Mouse (Mus musculus): ENCODE data around the gene Ttll10. TPM values are rescaled to one million over a fixed set of nuclear protein-coding genes. Genes with fewer than 3 reads are reported as not detected.

Gene Ttll10
- polyA plus RNA-seq, 1 experiment from 2014 or later: 0.54 TPM

DNA sequence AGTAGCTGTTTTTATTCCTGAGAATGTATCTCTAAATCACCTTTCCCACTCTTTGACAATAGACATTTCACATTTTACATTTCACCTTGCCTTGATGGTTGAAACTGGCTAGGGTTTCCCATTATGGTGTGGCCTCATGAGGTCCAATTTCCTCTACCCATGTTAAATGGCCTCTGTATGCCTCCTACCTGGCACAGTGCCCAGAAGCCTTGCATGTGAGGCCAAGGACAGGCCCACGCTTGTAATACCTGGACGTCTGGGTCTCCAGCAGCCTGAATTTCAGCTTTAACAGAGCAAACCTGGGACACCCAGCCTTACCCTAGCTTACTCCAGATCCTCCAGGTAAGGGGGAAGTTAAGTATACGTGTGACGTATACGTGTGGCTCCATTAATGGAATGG lies 24.1 kb upstream of the Ttll10 start:
- Histone ChIP-seq H3K27me3 (ENCODE audit: low read depth, poor library complexity, severe bottlenecking) (peaks cover 5% of the 10 kb centered on the region), H3K4me1 (peaks cover 2% of the 10 kb centered on the region), H3K36me3 (no peaks in the 10 kb centered on the region), H3K9me3 (replicated peaks) (no peaks in the 10 kb centered on the region), H3K4me3 (no peak overlapping the region), H3K27ac (no peak overlapping the region)
- DNase-seq (ENCODE audit: low spot score): no peak
- WGBS: 91% methylated on average over 5 of the region's 5 CpGs

DNA sequence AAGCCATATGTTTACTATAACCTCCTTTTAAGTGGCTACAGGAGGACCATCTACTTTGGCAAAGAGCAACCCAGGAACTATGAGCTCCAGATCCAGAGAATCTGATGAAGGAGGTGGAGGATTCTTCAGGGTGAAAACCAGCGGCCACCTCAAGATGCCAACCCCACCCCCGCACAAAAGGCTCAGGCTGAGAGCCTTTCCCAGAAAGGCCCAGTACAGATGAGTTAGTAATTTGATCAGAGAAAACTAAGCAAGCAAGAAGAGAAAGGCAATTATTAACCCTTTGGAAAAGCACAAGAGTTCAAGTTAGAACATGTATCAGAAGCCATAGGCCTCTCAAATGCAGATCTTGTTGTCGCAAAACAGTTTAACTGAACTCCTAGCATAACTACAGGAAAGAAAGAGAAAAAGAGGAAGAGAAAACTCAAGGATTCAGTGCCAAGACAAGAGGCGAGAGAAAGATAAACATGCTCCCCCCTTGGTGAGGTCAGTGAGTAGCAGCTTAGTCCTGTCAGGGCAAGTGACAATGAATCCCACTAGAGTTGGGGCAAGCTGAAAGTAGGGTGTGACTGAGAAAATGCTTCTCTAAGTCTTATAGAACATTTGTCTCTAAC lies 23.5 kb upstream of the Ttll10 start:
- no peak overlapping the region for H3K27ac ChIP-seq
- H3K4me1 ChIP-seq: peaks cover 8% of the 10 kb centered on the region
- 56% methylated on average over 4 of the region's 4 CpGs for WGBS
- no peak overlapping the region for H3K4me3 ChIP-seq
- no peaks in the 10 kb centered on the region for H3K9me3 ChIP-seq (replicated peaks)
- peaks cover 11% of the 10 kb centered on the region for H3K27me3 ChIP-seq (ENCODE audit: low read depth, poor library complexity, severe bottlenecking)
- DNase-seq (ENCODE audit: low spot score): no peak
- no peaks in the 10 kb centered on the region for H3K36me3 ChIP-seq

DNA sequence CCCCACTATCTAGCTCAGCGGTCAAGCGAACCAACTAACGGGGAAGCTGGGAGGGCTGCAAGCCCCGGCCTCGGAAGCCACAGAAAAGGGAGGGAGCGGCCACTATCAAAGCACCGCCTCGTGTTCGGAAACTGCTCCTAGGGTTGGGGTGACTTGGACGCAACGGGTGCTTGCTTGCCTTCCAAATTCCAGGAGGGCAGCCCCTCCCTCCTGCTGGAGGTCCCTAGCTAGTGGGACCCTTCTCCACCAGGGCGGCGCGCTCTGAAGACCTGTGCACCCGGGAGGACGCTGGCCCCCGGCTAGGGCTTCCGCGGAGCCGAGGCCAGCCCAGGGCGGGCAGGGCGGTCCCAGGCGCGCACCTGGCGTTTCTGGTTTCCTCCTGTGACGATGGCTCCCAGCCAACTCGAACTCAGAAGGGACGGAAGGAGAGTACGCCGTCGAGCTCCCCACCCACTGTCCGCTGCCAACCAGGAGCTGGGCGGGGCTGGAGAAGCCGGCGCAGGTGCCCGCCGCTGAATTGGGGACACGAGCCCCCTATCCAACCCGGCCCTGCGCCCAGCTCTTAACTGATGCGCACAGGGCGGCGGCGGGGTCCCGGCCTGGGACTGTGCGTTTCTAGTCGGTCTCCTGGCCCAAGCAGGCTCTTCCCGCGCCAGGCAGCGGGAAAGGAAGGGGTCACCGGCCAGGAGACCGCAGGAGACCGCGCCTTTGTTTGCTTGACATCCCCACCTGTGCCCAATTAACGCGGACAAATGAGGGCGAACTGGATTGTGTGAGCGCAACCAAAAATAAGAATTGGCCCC lies 18.5 kb upstream of the Ttll10 start:
- Histone ChIP-seq H3K27ac (peak overlapping the region; percentile 84), H3K36me3 (no peaks in the 10 kb centered on the region), H3K27me3 (ENCODE audit: low read depth, poor library complexity, severe bottlenecking) (peaks cover 22% of the 10 kb centered on the region), H3K9me3 (replicated peaks) (no peaks in the 10 kb centered on the region), H3K4me1 (peaks cover 22% of the 10 kb centered on the region), H3K4me3 (peak overlapping the region; percentile 56)
- WGBS: under 1% methylated on average over 58 of the region's 58 CpGs
- peak; percentile 76 for DNase-seq (ENCODE audit: low spot score)

DNA sequence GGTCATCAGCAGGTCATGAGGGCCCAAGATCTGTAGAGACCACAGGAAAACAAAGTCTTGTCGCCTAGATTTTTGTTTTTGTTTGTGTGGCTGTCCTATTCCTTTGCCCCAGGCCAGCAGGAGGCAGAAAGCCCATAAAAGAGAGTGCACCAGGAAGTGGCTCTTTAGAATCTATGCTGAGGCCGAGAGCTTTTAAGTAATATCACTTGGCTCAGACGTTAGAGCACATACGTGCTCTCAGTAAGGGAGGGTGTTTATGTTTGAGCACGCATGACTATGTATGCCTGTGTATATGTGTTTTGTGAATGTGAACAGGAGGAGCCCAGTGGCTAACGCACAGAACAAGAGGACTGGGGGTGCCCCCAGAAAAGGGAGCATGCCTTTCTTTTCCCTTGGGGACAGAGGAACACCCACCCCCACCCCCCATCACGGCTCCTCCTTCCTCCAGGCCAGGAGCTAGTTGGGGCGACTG lies 17.7 kb upstream of the Ttll10 start:
- Histone ChIP-seq H3K27me3 (ENCODE audit: low read depth, poor library complexity, severe bottlenecking) (peaks cover 22% of the 10 kb centered on the region), H3K36me3 (no peaks in the 10 kb centered on the region), H3K4me1 (peaks cover 22% of the 10 kb centered on the region), H3K9me3 (replicated peaks) (no peaks in the 10 kb centered on the region), H3K27ac (peak overlapping the region; percentile 84), H3K4me3 (peak overlapping the region; percentile 56)
- peak; percentile 39 for DNase-seq (ENCODE audit: low spot score)
- 9% methylated on average over 8 of the region's 8 CpGs for WGBS

DNA sequence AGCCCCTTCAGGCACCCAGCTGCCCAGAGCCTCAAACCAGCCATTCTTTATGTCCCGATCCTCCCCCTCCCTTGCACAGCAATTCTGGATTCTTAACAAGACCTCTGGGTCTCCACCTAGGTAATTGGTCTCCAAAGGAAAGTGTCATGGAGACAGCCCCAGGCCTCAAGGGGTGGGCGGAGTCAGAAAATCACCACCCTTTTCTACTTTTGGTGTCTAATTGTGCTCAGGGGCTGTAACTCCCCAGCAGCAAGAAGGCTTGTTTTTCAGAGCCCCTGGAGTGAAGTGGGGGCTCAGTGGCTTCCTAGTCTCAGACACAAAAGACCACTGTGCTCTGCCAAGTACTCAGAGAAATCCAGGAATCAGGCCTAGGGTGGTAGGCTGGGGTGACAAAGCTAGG lies 11.5 kb upstream of the Ttll10 start:
- no peaks in the 10 kb centered on the region for H3K27me3 ChIP-seq (ENCODE audit: low read depth, poor library complexity, severe bottlenecking)
- H3K27ac ChIP-seq: peak overlapping the region; percentile 75
- DNase-seq (ENCODE audit: low spot score): peak; percentile 38
- 0 out of 2 replicates have a peak overlapping the region, but pooled peaks have one; percentile 2 for H3K4me3 ChIP-seq
- H3K4me1 ChIP-seq: peaks cover 22% of the 10 kb centered on the region
- no peaks in the 10 kb centered on the region for H3K36me3 ChIP-seq
- 45% methylated on average over 2 of the region's 2 CpGs for WGBS
- no peaks in the 10 kb centered on the region for H3K9me3 ChIP-seq (replicated peaks)

DNA sequence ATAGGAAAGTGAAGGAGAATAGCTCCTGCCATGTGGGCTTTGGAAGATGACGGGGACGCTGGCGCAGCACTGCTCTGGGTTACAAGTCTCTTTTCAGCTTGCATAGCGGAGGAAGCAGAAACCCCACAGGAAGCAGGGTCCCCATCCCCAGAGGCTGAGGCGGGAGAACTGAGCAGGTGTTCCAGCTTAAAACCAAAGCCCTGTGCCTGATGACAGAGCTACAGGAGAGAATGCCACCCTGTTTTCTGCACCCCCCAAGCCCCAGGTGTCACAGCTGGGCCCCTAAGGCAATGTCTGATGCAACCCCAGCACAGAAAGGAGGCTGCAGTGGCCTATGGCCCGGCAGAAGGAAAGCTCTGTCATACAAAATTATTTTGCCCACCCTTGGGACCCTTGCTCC lies 11.1 kb upstream of the Ttll10 start:
- Histone ChIP-seq H3K27me3 (ENCODE audit: low read depth, poor library complexity, severe bottlenecking) (no peaks in the 10 kb centered on the region), H3K27ac (peak overlapping the region; percentile 75), H3K4me3 (0 out of 2 replicates have a peak overlapping the region, but pooled peaks have one; percentile 2), H3K9me3 (replicated peaks) (no peaks in the 10 kb centered on the region), H3K4me1 (peaks cover 22% of the 10 kb centered on the region), H3K36me3 (no peaks in the 10 kb centered on the region)
- no peak for DNase-seq (ENCODE audit: low spot score)
- 63% methylated on average over 6 of the region's 6 CpGs for WGBS

DNA sequence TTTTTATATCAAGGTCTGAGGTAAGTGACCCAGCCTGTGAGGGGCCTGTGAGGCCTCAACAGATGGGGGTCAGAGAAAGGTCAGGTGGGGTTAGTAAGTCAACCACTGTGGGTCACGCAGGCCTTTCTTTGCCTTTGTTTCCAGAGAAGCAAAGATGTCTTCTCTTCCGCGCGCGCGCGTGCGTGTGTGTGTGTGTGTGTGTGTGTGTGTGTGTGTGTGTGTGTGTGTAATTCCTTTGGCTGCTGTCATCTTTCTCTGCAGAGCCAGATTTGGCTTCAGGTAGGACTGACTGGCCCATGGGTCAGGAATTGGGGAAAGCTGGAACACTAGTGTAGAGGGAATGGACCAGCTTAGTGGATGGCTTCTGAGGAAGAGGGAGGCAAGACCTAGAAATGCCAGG lies 10.5 kb upstream of the Ttll10 start:
- H3K27ac ChIP-seq: peak overlapping the region; percentile 75; the same call in 1 of the 2 replicates
- 87% methylated on average over 8 of the region's 8 CpGs for WGBS
- no peak for DNase-seq (ENCODE audit: low spot score)

DNA sequence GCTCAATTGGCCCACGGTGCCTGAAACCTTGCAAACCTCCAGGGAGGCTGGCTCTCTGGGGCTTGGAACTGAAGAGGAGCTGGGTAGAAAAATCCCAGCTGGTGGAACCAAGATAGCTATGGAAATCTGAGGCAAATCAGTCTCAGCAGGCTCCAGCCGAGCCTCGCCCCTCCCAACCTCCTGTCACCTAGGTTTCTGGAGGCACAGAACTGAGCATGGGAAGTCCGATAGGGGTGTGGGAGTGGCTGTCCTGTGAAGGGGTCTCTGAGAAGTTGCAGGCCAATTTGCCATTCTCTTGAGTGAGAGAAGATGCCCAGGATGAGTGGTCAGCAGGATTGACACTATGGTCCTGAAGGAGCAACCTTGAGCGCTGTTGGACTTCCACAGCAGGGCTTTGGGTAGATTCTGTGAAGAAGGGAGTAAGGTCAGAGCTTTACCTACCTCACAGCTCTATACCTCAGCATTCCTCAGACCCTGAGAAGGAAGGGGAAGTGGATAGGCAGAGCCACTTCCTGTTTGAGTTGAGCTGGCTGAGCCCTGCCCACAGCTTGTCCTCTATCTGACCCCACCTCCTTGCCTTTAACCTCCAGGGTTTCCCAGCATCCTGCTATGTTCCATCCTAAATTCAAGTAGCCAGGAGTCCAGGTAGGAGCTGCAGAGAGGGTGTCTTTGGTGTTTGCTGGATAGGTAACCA lies 8.2 kb upstream of the Ttll10 start:
- Histone ChIP-seq H3K36me3 (no peaks in the 10 kb centered on the region), H3K9me3 (replicated peaks) (no peaks in the 10 kb centered on the region), H3K27me3 (ENCODE audit: low read depth, poor library complexity, severe bottlenecking) (no peaks in the 10 kb centered on the region), H3K4me1 (peaks cover 29% of the 10 kb centered on the region), H3K4me3 (no peak overlapping the region), H3K27ac (no peak overlapping the region)
- DNase-seq (ENCODE audit: low spot score): no peak
- WGBS: 57% methylated on average over 5 of the region's 5 CpGs

More for the DNA sequence above, 10.5 kb upstream of the Ttll10 start:
- H3K36me3 ChIP-seq: no peaks in the 10 kb centered on the region
- H3K4me1 ChIP-seq: peaks cover 22% of the 10 kb centered on the region
- H3K9me3 ChIP-seq (replicated peaks): no peaks in the 10 kb centered on the region
- no peak overlapping the region for H3K4me3 ChIP-seq
- no peaks in the 10 kb centered on the region for H3K27me3 ChIP-seq (ENCODE audit: low read depth, poor library complexity, severe bottlenecking)

DNA sequence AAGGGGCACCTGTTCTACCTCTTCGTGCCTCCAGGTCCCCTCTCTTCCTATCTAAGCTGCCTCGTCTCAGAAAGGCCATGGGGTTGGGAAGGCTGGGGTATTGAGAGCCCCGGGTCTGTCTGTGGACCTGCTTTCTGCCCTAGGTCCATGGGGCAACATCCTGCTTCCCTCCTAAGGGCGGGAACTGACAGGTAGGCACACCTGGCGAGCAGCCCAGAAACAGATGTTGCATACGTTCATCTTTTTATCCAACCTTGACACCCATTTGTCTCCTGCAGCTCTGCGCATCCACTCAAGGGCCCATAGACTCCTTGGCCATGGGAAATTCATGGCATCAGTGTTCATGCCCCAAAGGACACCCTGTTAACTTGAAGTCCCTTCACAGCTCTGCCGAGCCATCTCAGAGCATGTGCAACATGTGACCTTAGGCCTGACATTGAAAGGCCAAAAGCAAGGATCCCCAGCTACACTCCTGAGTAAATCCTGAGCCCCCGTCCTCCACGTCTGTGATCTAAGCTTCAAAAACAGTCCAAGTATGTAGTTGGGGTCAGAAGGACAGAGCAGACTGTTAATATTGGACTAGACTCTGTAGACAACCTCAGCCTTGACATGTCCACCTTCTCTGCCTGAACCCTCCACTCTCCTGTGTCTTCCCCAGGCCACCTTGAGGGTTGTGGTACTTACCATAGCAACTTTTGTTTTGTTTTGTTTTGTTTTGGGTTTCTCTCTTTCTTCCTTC lies 6.1 kb upstream of the Ttll10 start:
- 86% methylated on average over 10 of the region's 10 CpGs for WGBS

DNA sequence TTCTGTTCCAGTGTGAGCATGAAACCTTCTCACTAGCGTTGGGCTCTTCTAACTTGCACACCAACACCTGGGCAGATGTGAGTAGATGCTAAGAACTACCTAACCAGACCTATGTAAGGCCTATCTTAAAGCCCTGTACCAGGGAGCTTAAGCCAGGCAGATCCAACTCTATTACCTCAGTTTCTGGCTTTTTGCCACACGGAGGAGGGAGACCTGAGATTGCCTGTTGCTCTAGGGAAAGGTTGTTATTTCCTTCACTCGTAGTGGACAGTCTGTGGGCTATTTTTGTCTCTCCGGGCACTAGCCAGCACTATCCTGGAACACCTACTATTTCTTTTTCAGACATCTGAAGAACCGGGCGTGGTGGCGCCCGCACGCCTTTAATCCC lies 5.3 kb upstream of the Ttll10 start:
- peaks cover 21% of the 10 kb centered on the region for H3K4me1 ChIP-seq
- no peaks in the 10 kb centered on the region for H3K36me3 ChIP-seq
- H3K4me3 ChIP-seq: no peak overlapping the region
- no peak for DNase-seq (ENCODE audit: low spot score)
- H3K9me3 ChIP-seq (replicated peaks): no peaks in the 10 kb centered on the region
- H3K27ac ChIP-seq: no peak overlapping the region
- 85% methylated on average over 9 of the region's 9 CpGs for WGBS
- 0 out of 2 replicates have a peak, but pooled peaks cover 1% of the 10 kb centered on the region for H3K27me3 ChIP-seq (ENCODE audit: low read depth, poor library complexity, severe bottlenecking)

More for the DNA sequence above, 6.1 kb upstream of the Ttll10 start:
- no peaks in the 10 kb centered on the region for H3K9me3 ChIP-seq (replicated peaks)
- no peak overlapping the region for H3K4me3 ChIP-seq
- H3K36me3 ChIP-seq: no peaks in the 10 kb centered on the region
- no peak for DNase-seq (ENCODE audit: low spot score)
- peaks cover 23% of the 10 kb centered on the region for H3K4me1 ChIP-seq
- no peaks in the 10 kb centered on the region for H3K27me3 ChIP-seq (ENCODE audit: low read depth, poor library complexity, severe bottlenecking)
- H3K27ac ChIP-seq: no peak overlapping the region

DNA sequence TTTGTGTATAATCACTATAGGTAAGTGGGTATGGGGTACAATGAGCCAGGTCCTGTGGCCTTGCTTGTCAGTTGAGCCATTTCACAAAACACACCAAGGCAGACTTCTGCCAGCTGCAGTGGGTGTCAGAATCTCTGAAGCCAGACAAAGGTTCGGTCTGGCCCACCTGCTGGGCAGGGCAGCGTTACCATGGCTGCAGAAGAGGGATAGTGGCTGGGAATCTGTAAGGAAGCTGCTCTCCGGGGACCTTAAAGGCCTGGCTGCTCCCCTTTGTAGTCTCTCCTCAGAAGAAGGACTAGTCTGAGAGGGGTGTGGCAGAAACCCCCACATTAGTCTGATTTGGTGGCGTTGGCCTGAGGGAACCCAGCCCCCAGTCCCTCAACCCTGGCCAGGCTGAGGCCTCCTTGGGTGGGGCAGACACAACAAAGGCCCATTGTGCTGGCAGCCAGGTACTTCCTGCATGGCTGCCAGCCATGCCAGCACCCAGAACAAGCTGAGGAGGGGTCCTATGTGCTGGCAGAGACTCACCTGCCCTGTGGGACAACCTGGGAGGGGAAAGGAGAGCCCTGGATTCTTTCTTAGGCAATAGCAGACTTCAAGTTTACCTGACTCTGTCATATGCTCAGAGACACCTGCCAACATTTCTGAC lies 4.8 kb upstream of the Ttll10 start:
- no peaks in the 10 kb centered on the region for H3K9me3 ChIP-seq (replicated peaks)
- no peaks in the 10 kb centered on the region for H3K36me3 ChIP-seq
- H3K27me3 ChIP-seq (ENCODE audit: low read depth, poor library complexity, severe bottlenecking): 0 out of 2 replicates have a peak, but pooled peaks cover 6% of the 10 kb centered on the region
- H3K4me1 ChIP-seq: peaks cover 24% of the 10 kb centered on the region
- no peak overlapping the region for H3K4me3 ChIP-seq
- peak overlapping the region; percentile 54; the same call in 1 of the 2 replicates for H3K27ac ChIP-seq
- 14% methylated on average over 4 of the region's 4 CpGs for WGBS
- DNase-seq (ENCODE audit: low spot score): no peak

DNA sequence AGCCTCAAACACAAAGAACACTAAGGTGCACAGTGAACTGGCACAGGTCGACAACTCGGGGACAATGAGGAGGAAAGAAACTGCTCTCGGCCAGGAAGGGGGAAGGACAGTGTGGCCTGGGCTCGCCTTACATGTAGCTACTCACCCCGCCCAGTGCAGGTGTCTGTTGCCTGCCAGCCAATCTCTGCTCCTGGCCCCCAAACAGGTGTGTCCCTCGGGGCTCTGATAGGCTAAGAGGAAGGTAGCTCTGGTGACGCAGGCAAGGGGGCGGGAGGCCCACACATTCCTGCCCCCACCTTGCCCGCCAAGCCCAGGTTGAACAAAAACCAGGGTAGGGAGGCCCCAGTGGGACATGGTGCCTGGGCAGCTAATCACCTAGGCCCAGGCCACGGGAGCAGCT lies 499 bp upstream of the Ttll10 start:
- Histone ChIP-seq H3K36me3 (no peaks in the 10 kb centered on the region), H3K4me3 (peak overlapping the region; percentile 3; the same call in 1 of the 2 replicates), H3K4me1 (peaks cover 19% of the 10 kb centered on the region), H3K27ac (peak overlapping the region; percentile 38), H3K9me3 (replicated peaks) (no peaks in the 10 kb centered on the region), H3K27me3 (ENCODE audit: low read depth, poor library complexity, severe bottlenecking) (0 out of 2 replicates have a peak, but pooled peaks cover 8% of the 10 kb centered on the region)
- 23% methylated on average over 10 of the region's 10 CpGs for WGBS
- DNase-seq (ENCODE audit: low spot score): peak; percentile 44
